Mouse (Mus musculus): ENCODE data around the gene Ackr4.

DNA sequence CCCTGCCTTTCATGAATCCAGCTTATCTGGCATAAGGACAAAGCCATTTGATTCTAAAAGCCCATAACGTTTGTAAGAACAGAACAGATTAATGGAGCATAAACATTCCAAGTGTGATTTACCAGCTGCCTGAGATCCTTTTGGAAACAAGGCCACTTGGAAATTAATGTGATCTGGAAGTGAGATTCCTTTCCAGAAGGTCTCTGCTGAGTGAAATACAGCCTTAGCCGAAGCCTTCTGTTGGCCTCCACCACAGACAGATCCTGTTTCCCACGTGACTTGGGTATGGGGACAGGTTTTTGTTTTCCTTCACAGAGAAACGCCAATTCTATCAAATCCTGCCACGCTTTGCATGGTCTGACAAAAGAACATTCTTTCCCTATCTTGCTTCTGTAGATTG is 3.1 kb downstream of the Ackr4 start:
- TF ChIP-seq POLR2A (IDR thresholded peaks at IDR 0.05; ENCODE audit: control insufficient read depth in 1 of 2, insufficient read depth in 1 of 2, low read depth in 1 of 2, low read length in 2 of 2, poor library complexity in 1 of 2) = no peak
- TF ChIP-seq POLR2AphosphoS5 (IDR thresholded peaks at IDR 0.05; ENCODE audit: borderline replicate concordance, low read depth, low read length) = no peak
- TF ChIP-seq MXI1 (IDR thresholded peaks at IDR 0.05; ENCODE audit: low read depth, low read length) = no peak
- no peak for TF ChIP-seq CTCF (IDR thresholded peaks at IDR 0.05 in 2 of 3, conservative IDR thresholded peaks at IDR 0.05 in 1 of 3; ENCODE audit: control insufficient read depth in 1 of 3, insufficient read depth in 1 of 3, low read depth in 2 of 3, low read length in 3 of 3, poor library complexity in 1 of 3, severe bottlenecking in 1 of 3)
- TF ChIP-seq EP300 (IDR thresholded peaks at IDR 0.05; ENCODE audit: low read depth in 1 of 2, low read length in 2 of 2) = no peak
- TF ChIP-seq E2F4 (IDR thresholded peaks at IDR 0.05; ENCODE audit: borderline replicate concordance, low read depth, low read length) = no peak
- no peak for TF ChIP-seq NELFE (IDR thresholded peaks at IDR 0.05; ENCODE audit: low read depth, low read length)
- TF ChIP-seq KAT2A (conservative IDR thresholded peaks at IDR 0.05; ENCODE audit: low read depth, low read length) = no peak
